Mouse (Mus musculus): Measurements from ENCODE around the gene Ghdc.

GRCm38 (mm10) chr11:100775921-100776320 lies 5.2 kb upstream of the Ghdc start:
- TF ChIP-seq CTCF (IDR thresholded peaks at IDR 0.05; ENCODE audit: low read depth) (no peak), EP300 (IDR thresholded peaks at IDR 0.05; ENCODE audit: low read depth) (no peak)

Data from heart, postnatal 0 days (tissue).